Mouse (Mus musculus) right cerebral cortex, adult 18-20 months (tissue): ENCODE measurements at regions not wholly inside any gene's neighbourhood (a gene's known extent, or its start where the extent isn't known, plus 50 kb on each side); places are given as distances from the start of the nearest gene placed in this dataset.

ENCODE experiments used
- DNase-seq: peaks from one replicate; pipeline ENCODE4 v3.0.0; 2022; ENCODE audit warnings: mixed read lengths

DNA sequence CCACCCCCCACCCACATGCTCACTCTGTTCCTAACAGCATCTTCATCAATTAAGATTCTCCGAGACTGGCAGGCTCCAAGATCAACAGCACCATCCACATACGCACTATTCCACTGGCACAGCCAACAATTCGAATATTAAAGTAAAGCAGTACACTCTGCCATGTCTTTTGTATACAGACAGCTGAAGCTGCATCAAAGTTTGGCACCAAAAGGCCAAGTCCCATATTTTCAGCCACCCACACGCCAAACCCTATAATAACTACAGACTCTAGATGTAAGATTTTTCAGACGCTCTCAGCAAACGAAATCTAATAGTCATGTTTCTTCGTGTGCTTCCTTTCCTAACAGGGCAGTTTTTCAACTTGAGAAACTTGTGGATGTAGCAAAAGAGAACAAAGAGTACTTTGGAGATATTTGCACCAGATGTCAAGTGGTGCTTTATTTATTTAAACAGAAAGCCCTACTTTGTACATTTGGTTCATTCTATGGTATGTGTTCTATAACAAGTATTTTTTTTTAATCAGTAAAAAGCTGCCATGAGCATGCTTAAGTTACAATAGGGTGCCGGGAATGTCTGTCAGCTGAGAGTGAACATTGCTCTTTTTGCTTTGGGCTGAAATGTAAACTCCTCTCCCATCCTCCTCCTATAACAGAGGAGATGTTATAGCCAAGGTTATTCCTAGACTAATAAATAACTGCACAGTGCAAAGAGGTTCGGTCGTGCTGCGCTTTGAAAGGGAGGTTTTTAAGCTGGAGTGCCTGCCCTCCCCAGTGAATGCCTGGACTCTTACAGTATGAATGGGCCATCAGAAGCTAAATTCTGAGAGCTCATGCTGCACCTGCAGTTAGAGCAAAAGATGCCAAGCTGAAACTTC is 686.9 kb downstream of the 1700064H15Rik start:
- peak; percentile 31 for DNase-seq

DNA sequence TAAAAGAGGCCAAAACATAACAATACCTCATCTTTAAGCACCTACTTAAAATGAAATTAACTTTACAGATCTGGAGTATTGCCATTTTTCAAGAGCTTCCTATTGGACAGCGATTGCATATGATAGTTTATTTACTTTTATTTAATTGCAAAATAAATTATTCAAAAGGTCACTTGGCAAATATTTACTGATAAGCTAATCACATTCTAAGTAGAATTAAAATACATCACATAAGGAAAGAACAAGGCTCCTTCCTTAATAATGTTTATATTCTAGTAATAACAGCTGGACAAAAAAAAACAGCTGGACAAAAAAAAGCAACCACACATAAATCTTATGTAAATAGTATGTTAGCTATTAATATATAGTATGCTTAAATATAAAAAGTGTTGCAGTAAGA is 668.1 kb downstream of the 1700064H15Rik start:
- DNase-seq, result no peak

DNA sequence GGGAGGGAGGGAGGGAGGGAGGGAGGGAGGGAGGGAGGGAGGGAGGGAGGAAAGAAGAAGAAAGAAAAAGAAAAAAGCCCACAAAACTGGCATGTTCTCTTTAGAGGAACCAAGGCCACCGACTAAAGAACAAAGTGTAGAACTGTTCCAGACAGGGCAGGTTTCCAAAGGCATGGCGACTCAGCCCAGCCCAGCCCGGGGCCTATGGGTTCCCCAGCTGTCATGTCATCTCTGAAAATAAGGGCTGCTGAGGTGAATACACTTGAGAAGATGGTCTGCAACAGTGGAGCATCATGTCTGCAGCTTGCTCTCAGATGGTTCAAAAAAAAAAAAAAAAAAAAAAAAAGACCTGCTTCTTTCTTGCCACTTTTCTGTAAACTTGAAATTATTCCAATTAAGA is 639.8 kb downstream of the 1700064H15Rik start:
- no peak for DNase-seq

DNA sequence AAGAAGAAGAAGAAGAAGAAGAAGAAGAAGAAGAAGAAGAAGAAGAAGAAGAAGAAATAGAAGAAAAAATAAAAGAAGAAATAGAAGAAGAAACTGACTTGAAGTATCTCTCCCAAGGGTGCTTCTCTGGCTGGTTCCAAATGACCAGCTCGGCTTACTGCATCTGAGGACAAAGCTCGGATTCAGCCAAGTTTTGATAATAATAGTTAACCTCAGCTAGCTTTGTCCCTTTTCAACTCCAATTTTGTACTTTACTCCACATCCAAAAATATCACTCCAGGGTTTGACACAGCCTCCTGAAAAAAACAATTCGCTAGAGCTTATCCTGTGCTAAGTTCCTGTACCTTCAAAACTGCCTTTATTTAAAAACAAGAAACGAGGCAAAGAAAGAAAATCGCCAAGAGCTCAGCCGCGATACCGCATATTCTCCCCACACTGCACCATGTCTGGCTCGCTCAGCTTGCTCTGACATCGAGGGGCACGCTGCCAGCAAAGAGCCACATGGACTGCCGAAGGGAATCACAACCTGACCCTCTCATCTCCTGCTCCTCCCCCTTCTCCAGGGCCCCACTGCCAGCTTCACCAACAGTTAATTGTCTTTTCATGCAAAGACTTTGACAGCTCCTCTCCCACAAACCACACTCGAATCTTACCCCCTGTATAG is 638.8 kb downstream of the 1700064H15Rik start:
- peak; percentile 12 for DNase-seq

DNA sequence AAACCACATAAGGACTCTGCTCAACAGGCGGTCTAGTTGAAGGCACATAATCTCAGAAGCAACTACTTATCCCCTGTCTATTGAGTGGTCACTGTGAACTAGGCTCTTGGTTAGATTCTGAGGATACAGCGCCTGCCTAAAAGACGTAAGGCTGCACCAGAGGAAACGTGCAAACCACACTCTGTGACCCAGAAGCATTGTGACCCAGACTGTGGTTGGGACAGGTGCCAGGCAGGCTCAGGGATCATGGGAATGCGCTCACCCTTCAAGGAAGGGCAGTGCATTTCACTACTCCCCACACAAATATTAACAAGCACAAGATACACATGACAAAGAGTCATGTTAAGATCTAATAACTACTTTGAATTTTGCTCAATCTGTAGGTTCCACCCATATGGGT is 628.3 kb downstream of the 1700064H15Rik start:
- no peak for DNase-seq

DNA sequence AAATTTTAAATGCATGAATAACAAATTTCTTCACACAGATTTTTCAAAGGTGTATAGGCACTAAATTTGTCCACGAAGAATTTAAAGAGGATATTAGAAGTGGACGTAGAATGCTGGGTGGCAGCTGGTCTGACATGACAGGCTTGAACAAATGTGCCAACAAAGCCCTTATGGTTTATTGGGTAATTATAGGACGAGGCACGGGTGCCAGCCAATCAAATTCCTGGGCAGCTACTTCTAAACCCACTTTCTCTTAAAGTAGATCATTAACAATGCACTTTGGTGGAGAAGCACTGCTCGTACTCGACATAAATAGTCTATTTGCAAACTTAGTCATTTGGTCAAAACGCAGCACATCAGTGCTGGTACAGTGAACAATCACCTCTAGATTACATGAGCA is 626.4 kb downstream of the 1700064H15Rik start:
- DNase-seq, result no peak

DNA sequence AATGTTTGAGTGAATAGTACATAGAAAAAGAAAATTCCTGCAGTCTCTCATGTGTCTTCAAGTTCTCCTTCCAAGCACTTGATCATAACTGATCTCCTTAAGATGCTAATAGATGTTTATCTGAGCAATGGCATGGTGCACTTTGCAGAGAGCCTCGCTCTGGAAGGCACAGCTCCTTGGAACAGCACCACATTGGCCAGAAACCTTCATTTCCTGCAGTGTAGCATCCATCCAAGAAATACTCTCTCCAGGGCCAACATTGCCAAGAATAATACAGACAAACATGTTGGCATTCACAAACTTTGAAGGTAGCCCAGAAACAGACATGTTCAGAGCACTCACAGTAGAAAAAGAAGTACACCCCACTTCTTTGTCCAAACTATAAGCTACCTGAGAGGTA is 623.7 kb downstream of the 1700064H15Rik start:
- no peak for DNase-seq

DNA sequence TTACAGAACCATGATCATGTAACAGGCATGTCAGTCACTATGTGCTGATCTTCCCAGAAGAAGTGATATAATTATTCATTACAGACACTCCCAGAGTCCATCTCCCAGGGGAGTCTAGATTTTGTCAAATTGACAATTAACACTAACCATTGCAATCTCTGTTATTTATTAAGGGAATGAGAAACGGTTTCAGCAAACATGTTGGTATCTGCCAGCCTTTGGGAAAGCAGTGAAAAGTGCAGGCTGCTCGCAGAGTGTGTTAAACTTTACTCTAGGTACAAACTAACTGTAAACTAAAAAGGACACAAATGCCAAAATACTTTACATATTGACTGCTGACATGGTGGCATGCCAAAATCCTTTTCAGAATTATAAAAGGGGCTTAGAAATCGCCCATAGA is 583.9 kb downstream of the 1700064H15Rik start:
- DNase-seq, result no peak

DNA sequence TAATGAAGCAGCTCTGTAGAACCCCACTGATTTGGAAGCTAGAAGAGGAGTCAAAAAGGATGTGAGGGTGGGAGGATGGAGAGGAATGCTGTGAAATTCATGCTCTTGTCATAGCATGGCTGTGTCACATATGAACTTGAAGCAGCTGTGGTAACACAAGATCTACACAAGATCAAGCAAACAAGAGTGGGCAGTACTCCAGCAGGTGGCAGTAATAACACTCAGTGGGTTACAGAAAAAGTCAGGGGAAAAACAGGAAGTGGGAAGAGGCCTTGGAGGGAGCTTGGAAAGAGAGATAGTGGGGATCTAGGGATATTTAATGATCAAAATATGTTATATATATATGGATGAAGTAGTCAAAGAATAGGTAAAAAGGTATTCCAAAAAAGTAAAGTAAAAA is 582.5 kb downstream of the 1700064H15Rik start:
- no peak for DNase-seq

DNA sequence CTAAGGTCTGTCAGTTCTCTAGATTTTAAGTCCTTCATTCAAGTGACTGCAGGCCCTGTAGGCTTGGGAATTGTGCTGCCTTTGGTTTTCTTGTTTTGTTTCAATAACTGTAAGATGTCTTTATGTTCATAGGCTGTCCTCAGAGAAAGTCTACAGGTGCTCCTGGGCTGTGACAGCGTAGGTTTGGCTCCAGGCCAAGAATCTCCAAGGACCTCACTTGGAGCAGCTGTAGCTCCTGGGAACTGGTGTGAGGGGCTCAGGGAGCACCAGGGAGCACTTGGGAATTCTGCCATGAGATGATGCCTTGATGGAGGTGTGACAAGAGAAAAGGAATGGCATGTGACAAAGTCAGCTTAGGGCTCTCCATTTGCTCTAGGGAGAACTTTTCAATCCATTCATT is 581.9 kb downstream of the 1700064H15Rik start:
- no peak for DNase-seq

DNA sequence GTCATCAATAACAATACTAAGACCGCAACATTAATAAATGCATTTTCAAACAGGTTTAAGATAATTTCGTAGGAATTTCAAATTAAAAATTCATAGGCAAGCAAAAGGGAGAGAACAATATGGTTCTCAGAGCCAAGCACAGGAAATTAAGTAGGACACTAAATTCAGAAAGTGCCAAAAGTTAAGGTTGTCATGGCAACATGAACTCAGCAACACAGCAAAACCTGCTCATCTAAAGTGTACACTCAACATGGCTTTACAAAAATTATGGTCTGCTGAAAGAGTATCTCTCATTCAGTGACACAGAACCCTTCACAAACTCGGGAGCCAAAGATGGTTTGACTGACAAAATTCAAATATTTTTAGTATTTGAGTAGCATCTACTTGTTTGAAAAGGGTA is 572.5 kb downstream of the 1700064H15Rik start:
- no peak for DNase-seq

DNA sequence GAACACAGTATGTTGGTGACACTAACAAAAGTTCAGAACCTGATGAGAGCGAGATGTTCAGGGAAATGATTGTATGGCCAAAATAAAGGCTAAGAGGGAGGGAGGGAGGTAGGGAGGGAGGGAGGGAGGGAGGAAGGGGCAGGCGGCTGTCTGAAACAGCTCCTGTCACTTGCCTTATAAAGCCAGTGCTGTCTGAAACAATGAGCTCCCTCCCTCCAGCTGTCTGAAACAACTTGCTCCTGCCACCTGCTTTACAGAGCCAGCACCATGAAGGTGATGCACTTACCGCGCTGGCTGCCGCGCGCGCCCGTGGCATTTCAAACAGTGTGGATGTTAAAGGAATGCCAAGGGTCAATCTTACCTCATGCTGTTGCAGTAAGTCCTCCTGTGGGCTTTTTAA is 571.9 kb downstream of the 1700064H15Rik start:
- DNase-seq, result no peak

DNA sequence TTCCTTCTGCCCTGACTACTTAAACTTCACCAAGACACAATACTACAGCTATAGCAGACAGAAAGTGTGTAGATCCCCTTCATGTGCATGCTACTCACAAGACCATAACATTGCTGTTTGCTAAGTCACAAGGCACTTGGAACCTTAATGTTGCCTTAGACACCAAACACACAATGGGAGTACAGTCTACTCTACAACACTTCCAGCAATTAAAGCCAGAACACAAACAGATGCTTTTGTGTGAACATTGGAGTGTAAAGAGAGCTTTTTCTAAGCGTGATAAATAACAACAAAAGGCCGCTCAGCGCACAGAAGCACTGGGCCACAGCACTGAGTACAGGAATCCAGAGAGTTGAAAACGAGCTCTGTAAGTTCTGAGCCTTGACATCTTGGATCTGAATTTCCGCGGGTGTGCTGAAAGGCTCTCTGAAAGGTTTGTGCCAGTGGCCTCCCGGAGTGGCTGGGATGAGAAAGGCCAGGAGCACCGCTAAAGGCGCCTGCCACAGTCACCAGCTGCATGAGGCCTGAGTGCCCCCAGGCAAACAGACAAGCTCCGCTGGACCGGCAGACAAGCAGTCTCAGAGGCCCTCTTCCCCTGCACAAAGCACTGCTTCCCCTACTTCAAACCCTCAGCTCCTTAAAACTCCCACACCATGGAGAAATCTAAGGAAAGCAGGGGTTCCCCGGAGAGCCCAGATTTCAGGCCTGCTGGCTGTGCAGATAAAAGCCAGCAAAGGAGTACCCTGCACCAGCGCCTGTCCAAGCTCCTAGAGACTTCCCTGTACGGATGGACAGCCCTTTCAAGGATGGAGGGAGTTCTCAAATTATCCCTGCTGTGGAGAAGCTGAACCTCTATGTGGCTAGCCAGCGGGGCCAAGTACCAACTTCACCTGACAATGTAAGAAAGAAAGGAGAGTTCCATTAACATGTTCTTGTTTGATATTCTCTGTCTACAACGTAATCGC is 568.3 kb downstream of the 1700064H15Rik start:
- DNase-seq, result no peak

DNA sequence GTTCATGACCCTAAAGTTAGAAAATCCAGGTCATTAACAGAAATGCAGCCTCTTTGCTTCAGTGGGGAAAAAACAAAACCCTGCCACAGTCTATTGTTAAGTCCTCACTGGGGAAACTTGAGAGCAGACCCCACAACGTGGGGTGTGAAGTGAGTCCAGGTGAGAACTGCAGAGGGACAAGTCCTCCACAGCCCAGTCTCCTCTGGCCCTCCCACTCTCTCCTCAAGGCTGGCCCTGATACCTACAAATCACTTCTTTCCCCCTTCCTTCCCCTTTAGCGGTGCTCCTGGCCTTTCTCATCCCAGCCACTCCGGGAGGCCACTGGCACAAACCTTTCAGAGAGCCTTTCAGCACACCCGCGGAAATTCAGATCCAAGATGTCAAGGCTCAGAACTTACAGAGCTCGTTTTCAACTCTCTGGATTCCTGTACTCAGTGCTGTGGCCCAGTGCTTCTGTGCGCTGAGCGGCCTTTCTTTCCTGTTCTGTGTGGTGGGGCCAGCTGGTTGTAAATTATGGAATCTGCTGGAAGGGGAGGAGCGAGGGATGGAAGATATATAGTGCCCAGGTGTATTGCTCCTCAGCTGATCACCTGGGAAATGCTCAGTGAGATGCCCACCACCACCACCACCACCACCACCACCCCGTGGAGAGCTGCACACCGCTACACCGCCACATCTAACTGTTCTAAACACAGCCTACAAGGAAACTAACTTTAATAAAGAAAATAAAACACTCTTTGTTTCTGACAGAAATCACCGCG is 566.8 kb downstream of the 1700064H15Rik start:
- no peak for DNase-seq

DNA sequence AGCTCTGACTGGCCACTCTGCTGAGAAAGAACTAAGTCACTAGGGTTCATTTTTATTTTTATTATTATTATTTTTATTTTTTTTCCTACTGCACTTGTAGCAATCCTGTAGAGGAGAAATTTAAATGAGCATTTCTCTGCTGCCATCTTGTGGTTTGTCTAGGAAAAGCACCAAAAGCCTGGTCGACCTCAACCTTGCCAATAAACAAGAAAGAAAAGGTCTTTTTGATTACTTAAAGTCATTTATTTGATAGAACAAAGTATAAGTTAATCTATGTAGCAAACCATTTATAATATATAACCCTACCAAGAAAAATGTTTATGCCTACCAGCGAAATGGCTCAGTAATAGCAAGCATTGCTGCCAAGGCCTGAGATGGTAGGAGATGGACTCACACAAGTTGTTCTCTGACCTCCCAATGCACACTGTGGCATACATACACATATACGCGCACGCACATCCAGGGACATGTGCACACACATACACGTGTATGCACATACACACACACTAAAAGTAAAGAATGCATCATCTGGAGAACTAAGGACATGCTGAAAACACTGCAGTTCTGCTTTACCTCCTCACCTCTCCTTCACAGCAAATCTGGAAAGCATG is 566.1 kb downstream of the 1700064H15Rik start:
- DNase-seq, result peak; percentile 52

DNA sequence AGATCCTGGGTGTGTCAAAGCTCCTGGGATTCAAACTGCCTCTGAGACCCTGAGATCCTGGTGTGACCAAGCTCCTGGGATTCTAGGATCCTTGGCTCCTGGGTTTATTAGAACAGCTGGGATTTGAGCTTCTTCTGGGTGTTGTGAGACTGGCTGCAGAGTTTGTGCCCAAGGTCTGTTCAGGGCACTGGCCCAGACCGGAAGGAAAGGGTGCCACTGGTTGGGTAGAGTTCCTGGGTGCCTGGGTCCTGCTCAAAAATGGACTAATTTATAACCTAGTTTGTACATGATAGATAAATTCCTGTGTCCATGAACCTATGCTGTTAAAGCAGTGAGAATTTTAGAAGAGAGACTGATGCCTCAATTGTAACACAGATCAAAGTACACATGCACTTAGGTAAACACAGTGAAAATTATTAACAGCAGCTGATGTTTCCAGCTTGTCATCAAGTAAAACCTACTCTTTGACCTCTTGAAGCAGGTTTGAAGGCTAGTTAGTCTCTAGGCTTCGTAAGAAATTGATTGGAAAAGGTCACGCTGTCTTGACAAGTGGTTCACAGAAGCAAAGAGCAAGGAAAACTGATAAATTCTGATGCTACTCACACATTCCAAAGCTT is 561.2 kb downstream of the 1700064H15Rik start:
- DNase-seq, result no peak
